Comparison of ENCODE assay signal across 19 mouse cellular contexts in genomic region chr10:43083288-43084086, GRCm38 (mm10).
A peak's percentile ranks its signal among the peaks of the same experiment; 100 is the strongest.
DNase-seq lines count a peak whose midpoint lies in the region; ATAC-seq lines count a peak whose summit lies in the region.
"Had no signal": no experiment of that assay in that cellular context is flagged by ENCODE, and none has a peak within 500 bp of the region (broad histone marks: within the 10 kb centered on the region; RNA-seq: fewer than 3 reads in every experiment).

No protein-coding gene starts in this region.

- H3K27ac ChIP-seq in neural tube, embryonic 12.5 days: no peak overlapping the region
- H3K27ac ChIP-seq in hindbrain, embryonic 12.5 days: peak overlapping the region; percentile 71
- H3K27ac ChIP-seq in midbrain, embryonic 12.5 days (replicated peaks): peak overlapping the region; percentile 75
- H3K27ac ChIP-seq in neural tube, embryonic 15.5 days (replicated peaks): peak overlapping the region; percentile 61
- H3K27ac ChIP-seq: embryonic facial prominence, embryonic 13.5 days; gastrocnemius, adult 2 months; liver, embryonic 14.5 days; stomach, embryonic 15.5 days had no signal

- H3K9me3 ChIP-seq in neural tube, embryonic 12.5 days: no peaks in the 10 kb centered on the region
- no peaks in the 10 kb centered on the region for H3K9me3 ChIP-seq in hindbrain, embryonic 12.5 days (replicated peaks)
- H3K9me3 ChIP-seq in midbrain, embryonic 12.5 days: no peaks in the 10 kb centered on the region
- no peaks in the 10 kb centered on the region for H3K9me3 ChIP-seq in neural tube, embryonic 15.5 days (replicated peaks)
- H3K9me3 ChIP-seq: embryonic facial prominence, embryonic 13.5 days; heart, embryonic 12.5 days; stomach, embryonic 15.5 days had no signal

- H3K9ac ChIP-seq in neural tube, embryonic 12.5 days: no peak overlapping the region
- H3K9ac ChIP-seq in hindbrain, embryonic 12.5 days: no peak overlapping the region
- peak overlapping the region; percentile 8; the same call in 1 of the 2 replicates for H3K9ac ChIP-seq in midbrain, embryonic 12.5 days (replicated peaks)
- H3K9ac ChIP-seq in neural tube, embryonic 15.5 days (replicated peaks): no peak overlapping the region
- H3K9ac ChIP-seq: embryonic facial prominence, embryonic 13.5 days; heart, embryonic 12.5 days; liver, embryonic 14.5 days; stomach, embryonic 15.5 days had no signal

- 44% methylated on average over 8 of the region's 9 CpGs for WGBS in neural tube, embryonic 12.5 days
- 52% methylated on average over 9 of the region's 9 CpGs for WGBS in hindbrain, embryonic 12.5 days
- WGBS in midbrain, embryonic 12.5 days: 55% methylated on average over 8 of the region's 9 CpGs
- WGBS in neural tube, embryonic 15.5 days: 28% methylated on average over 8 of the region's 9 CpGs

- H3K4me3 ChIP-seq in neural tube, embryonic 12.5 days: no peak overlapping the region
- H3K4me3 ChIP-seq in hindbrain, embryonic 12.5 days: no peak overlapping the region
- H3K4me3 ChIP-seq in midbrain, embryonic 12.5 days: no peak overlapping the region
- no peak overlapping the region for H3K4me3 ChIP-seq in neural tube, embryonic 15.5 days (replicated peaks)
- H3K4me3 ChIP-seq: embryonic facial prominence, embryonic 13.5 days; gastrocnemius, adult 2 months; heart, embryonic 12.5 days; myocyte; stomach, embryonic 15.5 days had no signal

- H3K36me3 ChIP-seq in neural tube, embryonic 12.5 days: no peaks in the 10 kb centered on the region
- 0 out of 2 replicates have a peak, but pooled peaks cover 6% of the 10 kb centered on the region for H3K36me3 ChIP-seq in hindbrain, embryonic 12.5 days
- H3K36me3 ChIP-seq in midbrain, embryonic 12.5 days: no peaks in the 10 kb centered on the region
- peaks cover 3% of the 10 kb centered on the region; the same call in 1 of the 2 replicates for H3K36me3 ChIP-seq in neural tube, embryonic 15.5 days
- H3K36me3 ChIP-seq: stomach, embryonic 15.5 days had no signal

- peak overlapping the region; percentile 8 for H3K4me2 ChIP-seq in neural tube, embryonic 12.5 days (replicated peaks)
- H3K4me2 ChIP-seq in hindbrain, embryonic 12.5 days (replicated peaks): no peak overlapping the region
- H3K4me2 ChIP-seq in midbrain, embryonic 12.5 days (replicated peaks): peak overlapping the region; percentile 27
- no peak overlapping the region for H3K4me2 ChIP-seq in neural tube, embryonic 15.5 days
- H3K4me2 ChIP-seq: embryonic facial prominence, embryonic 13.5 days; heart, embryonic 12.5 days; stomach, embryonic 15.5 days had no signal

- no peaks in the 10 kb centered on the region for H3K27me3 ChIP-seq in neural tube, embryonic 12.5 days (replicated peaks)
- H3K27me3 ChIP-seq in hindbrain, embryonic 12.5 days: no peaks in the 10 kb centered on the region
- H3K27me3 ChIP-seq in midbrain, embryonic 12.5 days: no peaks in the 10 kb centered on the region
- no peaks in the 10 kb centered on the region for H3K27me3 ChIP-seq in neural tube, embryonic 15.5 days (replicated peaks)
- H3K27me3 ChIP-seq: embryonic facial prominence, embryonic 13.5 days; heart, embryonic 12.5 days; stomach, embryonic 15.5 days had no signal

- no peak for DNase-seq in neural tube, embryonic 10.5 days (ENCODE audit: extremely low spot score, low spot score)
- DNase-seq in adrenal gland, postnatal 4 days (ENCODE audit: low spot score in 2 of 2): no peak
- DNase-seq in layer of hippocampus, postnatal 36 days: no peak
- DNase-seq in adrenal gland, postnatal 10 days: no peak
- DNase-seq: adrenal gland, postnatal 14 days; cerebellum, adult 8-10 months; gastrocnemius, adult 2 months; heart, postnatal 36 days; kidney, adult 11 months; kidney, postnatal 36 days had no signal

- peaks cover 24% of the 10 kb centered on the region for H3K4me1 ChIP-seq in neural tube, embryonic 12.5 days
- peaks cover 32% of the 10 kb centered on the region for H3K4me1 ChIP-seq in hindbrain, embryonic 12.5 days
- H3K4me1 ChIP-seq in midbrain, embryonic 12.5 days: peaks cover 28% of the 10 kb centered on the region
- peaks cover 38% of the 10 kb centered on the region for H3K4me1 ChIP-seq in neural tube, embryonic 15.5 days
- H3K4me1 ChIP-seq: embryonic facial prominence, embryonic 13.5 days; stomach, embryonic 15.5 days had no signal

- peak; percentile 52; the same call in 1 of the 2 replicates for ATAC-seq in neural tube, embryonic 12.5 days (ENCODE audit: low FRiP score, low read depth)
- peak; percentile 46 for ATAC-seq in hindbrain, embryonic 12.5 days (ENCODE audit: low FRiP score)
- peak; percentile 77 for ATAC-seq in midbrain, embryonic 12.5 days (ENCODE audit: low FRiP score, low read depth)
- peak; percentile 34; the same call in 1 of the 2 replicates for ATAC-seq in neural tube, embryonic 15.5 days (ENCODE audit: low FRiP score)

Comparison
In these comparisons a context has a peak if more than half of its experiments do, and no peak if none do; other contexts are left out.
1. H3K4me2 ChIP-seq: peak in neural tube, embryonic 12.5 days (single experiment) and midbrain, embryonic 12.5 days (single experiment); none in hindbrain, embryonic 12.5 days (single experiment) and neural tube, embryonic 15.5 days (single experiment).
2. Peak in every context shown above with its lines, with median percentiles within 50 percentile points of each other: ATAC-seq.